Mouse (Mus musculus) frontal cortex, postnatal 10 days (tissue): ENCODE results near the gene Rab37.

Experiments
- DNase-seq, 2 experiments: peaks; one replicate each; pipeline ENCODE4 v3.0.0; 2022; ENCODE audit warnings: low spot score in 2 of 2, mixed read lengths in 1 of 2

Rab37 gene

GRCm38 (mm10) chr11:115091362-115091901 is at the start of gene Rab37:
Gene Rab37, plus strand, starts transcription at chr11:115091431.
- no peak for DNase-seq

GRCm38 (mm10) chr11:115048259-115048658 is 43.0 kb upstream of the Rab37 start, which contains the start of gene Cd300ld3:
Gene Cd300ld3, minus strand, starts transcription at chr11:115048409.
- DNase-seq: no peak

- DNase-seq: no peak
These were observed 41.8 kb upstream of the Rab37 start for GRCm38 (mm10) chr11:115049282-115049895.

GRCm38 (mm10) chr11:115052206-115052605 is 39.0 kb upstream of the Rab37 start:
- DNase-seq: no peak

GRCm38 (mm10) chr11:115052991-115053390 is 38.2 kb upstream of the Rab37 start:
- no peak for DNase-seq

- DNase-seq: no peak
These were observed 36.7 kb upstream of the Rab37 start for GRCm38 (mm10) chr11:115054537-115054936.

- no peak for DNase-seq
These were observed 32.5 kb upstream of the Rab37 start for GRCm38 (mm10) chr11:115058701-115059100.

- DNase-seq: no peak
These were observed 31.4 kb upstream of the Rab37 start for GRCm38 (mm10) chr11:115059797-115060196.

GRCm38 (mm10) chr11:115062077-115062476 is 29.2 kb upstream of the Rab37 start, which contains the start of gene Cd300e:
Gene Cd300e, minus strand, starts transcription at chr11:115062177.
- no peak for DNase-seq

- no peak for DNase-seq
These were observed 24.5 kb upstream of the Rab37 start for GRCm38 (mm10) chr11:115066768-115067167.

GRCm38 (mm10) chr11:115071015-115071551 is 20.1 kb upstream of the Rab37 start:
- DNase-seq: no peak

- DNase-seq: peak in 1 of 2 experiments; percentile 25
These were observed 19.5 kb upstream of the Rab37 start for GRCm38 (mm10) chr11:115071631-115072294.

GRCm38 (mm10) chr11:115073002-115073401 is 18.2 kb upstream of the Rab37 start:
- DNase-seq: no peak

- DNase-seq: no peak
These were observed 15.8 kb upstream of the Rab37 start for GRCm38 (mm10) chr11:115075407-115075806.

GRCm38 (mm10) chr11:115075859-115076258 is 15.4 kb upstream of the Rab37 start:
- no peak for DNase-seq

- DNase-seq: no peak
These were observed 13.8 kb upstream of the Rab37 start for GRCm38 (mm10) chr11:115077436-115077835.

GRCm38 (mm10) chr11:115078680-115079079 is 12.6 kb upstream of the Rab37 start:
- no peak for DNase-seq

- peak; percentile 21 to 35 for DNase-seq
These were observed 10.3 kb upstream of the Rab37 start for GRCm38 (mm10) chr11:115080886-115081285.

GRCm38 (mm10) chr11:115081373-115081772 is 9.9 kb upstream of the Rab37 start:
- no peak for DNase-seq

- no peak for DNase-seq
These were observed 9.0 kb upstream of the Rab37 start for GRCm38 (mm10) chr11:115082196-115082595.

- peak in 1 of 2 experiments; percentile 74 for DNase-seq
These were observed 7.7 kb upstream of the Rab37 start for GRCm38 (mm10) chr11:115083376-115084139.

GRCm38 (mm10) chr11:115084595-115084994 is 6.6 kb upstream of the Rab37 start:
- no peak for DNase-seq
